Mouse (Mus musculus) heart, embryonic 12.5 days (tissue): ENCODE data around the gene Bend4. TPM values are rescaled to one million over a fixed set of nuclear protein-coding genes. Genes with fewer than 3 reads are reported as not detected.
A peak's percentile ranks its signal among the peaks of the same experiment; 100 is the strongest.

Experiments used
- ATAC-seq: fragments of 200-750 bp; cut with Nextera tagmentation; 2 replicates; pipeline ENCODE4 v1.8.0; 2017; ENCODE audit warnings: moderate TSS enrichment, moderate library complexity; ENCODE audit not compliant: insufficient number of reproducible peaks, low FRiP score
- H3K27ac ChIP-seq: fragments of 300-500 bp; sonication (generic); 2 replicates; pipeline ENCODE4 v1.5.1; 2016; ENCODE audit warnings: mild to moderate bottlenecking, moderate library complexity; ENCODE audit not compliant: poor library complexity, severe bottlenecking
- H3K27me3 ChIP-seq: fragments of 300-500 bp; sonication (generic); replicated peaks from 2 replicates; pipeline ENCODE4 v1.6.1; 2016; ENCODE audit warnings: mild to moderate bottlenecking, moderate library complexity
- H3K36me3 ChIP-seq: fragments of 300-500 bp; sonication (generic); 2 replicates; pipeline ENCODE4 v1.6.1; 2016; ENCODE audit warnings: mild to moderate bottlenecking, moderate library complexity
- H3K4me1 ChIP-seq: fragments of 300-500 bp; sonication (generic); replicated peaks from 2 replicates; pipeline ENCODE4 v1.6.1; 2016; ENCODE audit warnings: mild to moderate bottlenecking
- H3K4me2 ChIP-seq: fragments of 300-500 bp; sonication (generic); 2 replicates; pipeline ENCODE4 v1.6.1; 2016; ENCODE audit warnings: mild to moderate bottlenecking, moderate library complexity
- H3K4me3 ChIP-seq: fragments of 300-500 bp; sonication (generic); 2 replicates; pipeline ENCODE4 v1.5.1; 2016; ENCODE audit warnings: mild to moderate bottlenecking
- H3K9ac ChIP-seq: fragments of 300-500 bp; sonication (generic); 2 replicates; pipeline ENCODE4 v1.6.1; 2016; ENCODE audit warnings: mild to moderate bottlenecking, moderate library complexity
- H3K9me3 ChIP-seq: fragments of 300-500 bp; sonication (generic); replicated peaks from 2 replicates; pipeline ENCODE4 v1.6.1; 2016; ENCODE audit warnings: mild to moderate bottlenecking, moderate library complexity
- WGBS: fragments of 180-500 bp; shearing (Covaris S2); methylation state at CpG from one replicate; pipeline ENCODE4 v1.1.7; 2016; 5-methylcytosine and 5-hydroxymethylcytosine counted together
- polyA plus RNA-seq: library from polyadenylated mRNA; unstranded; fragments of >200 nt; fragmentation: Nextera tagmentation; extraction: Ambion mirVana; gene quantifications from 2 replicates; pipeline ENCODE4 v1.2.1, GENCODE M21; 2016

Bend4 gene
- 19.8 and 20.8 TPM in 2 replicates for polyA plus RNA-seq

DNA sequence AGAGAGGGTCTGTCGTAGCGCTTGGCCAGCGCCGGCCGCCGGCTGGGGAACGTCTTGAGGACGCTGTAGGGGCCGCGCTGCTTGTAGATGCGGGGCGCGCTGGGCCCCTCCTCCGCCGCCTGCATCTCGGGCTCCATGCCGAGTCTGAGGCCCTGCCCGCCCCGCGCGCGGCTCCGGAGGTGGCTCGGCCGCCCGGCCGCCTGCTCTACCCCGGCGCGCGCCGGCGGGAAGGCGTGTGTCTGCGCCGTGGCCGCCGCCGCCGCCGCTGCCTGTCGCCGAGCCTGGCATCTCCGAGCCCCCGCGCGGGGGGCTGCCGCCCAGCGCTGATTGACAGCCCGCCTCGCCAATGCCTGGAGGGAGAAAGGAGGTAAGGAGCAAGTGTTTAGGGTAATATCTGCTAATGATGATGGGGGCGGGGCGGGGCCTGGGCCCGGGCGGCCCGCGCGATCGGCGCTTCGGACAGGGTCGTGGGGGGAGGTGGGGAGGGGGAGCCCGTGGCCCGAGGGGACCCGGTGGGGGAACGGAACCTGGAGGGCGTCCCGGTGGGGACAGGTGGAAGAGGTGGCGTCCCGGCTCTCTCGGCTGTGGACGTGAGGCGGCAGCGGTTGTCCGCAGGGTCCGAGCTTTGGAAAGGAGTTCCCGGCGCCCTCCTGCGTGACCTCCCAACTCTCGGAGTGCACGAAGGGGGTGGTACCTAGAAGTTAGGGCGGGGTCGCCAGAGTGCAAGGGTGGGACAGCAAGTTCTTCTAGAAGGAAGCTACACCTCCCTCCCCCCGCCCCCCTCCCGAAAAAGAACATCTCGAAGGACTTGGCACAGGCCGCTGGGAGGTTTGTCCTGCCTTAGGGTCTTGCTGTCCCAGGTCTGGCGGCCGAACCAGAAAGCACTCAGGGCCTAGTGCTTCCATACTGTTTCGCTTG, at the start of gene Bend4:
Gene Bend4, minus strand, starts transcription at position 868 of the 918 bp plus-strand sequence.
- Histone ChIP-seq H3K36me3 (no peaks in the 10 kb centered on the region), H3K4me3 (peak within 1 kb of the TSS; percentile 84), H3K4me1 (peaks cover 15% of the 10 kb centered on the region), H3K27me3 (no peaks in the 10 kb centered on the region), H3K9ac (peak within 1 kb of the TSS; percentile 89), H3K9me3 (no peaks in the 10 kb centered on the region), H3K4me2 (peak within 1 kb of the TSS; percentile 82), H3K27ac (peak within 1 kb of the TSS; percentile 86)
- WGBS, result 1% methylated on average over 81 of the region's 90 CpGs
- ATAC-seq, result peak; percentile 82

- H3K36me3 ChIP-seq, result no peaks in the 10 kb centered on the region
- H3K4me1 ChIP-seq, result no peaks in the 10 kb centered on the region
- H3K9ac ChIP-seq, result no peak overlapping the region
- H3K9me3 ChIP-seq, result no peaks in the 10 kb centered on the region
- 60% methylated on average over 8 of the region's 8 CpGs for WGBS
- no peak overlapping the region for H3K27ac ChIP-seq
- H3K27me3 ChIP-seq, result no peaks in the 10 kb centered on the region
- no peak overlapping the region for H3K4me2 ChIP-seq
- no peak for ATAC-seq
- H3K4me3 ChIP-seq, result no peak overlapping the region
These were observed 45.6 kb upstream of the Bend4 start for GRCm38 (mm10) chr5:67473723-67474122.

- no peak for ATAC-seq
- H3K27ac ChIP-seq, result no peak overlapping the region
- WGBS, result 68% methylated on average over 5 of the region's 5 CpGs
These were observed 45.0 kb upstream of the Bend4 start for GRCm38 (mm10) chr5:67473094-67473493.

GRCm38 (mm10) chr5:67466866-67467530, 38.9 kb upstream of the Bend4 start:
- Histone ChIP-seq H3K4me2 (no peak overlapping the region), H3K27me3 (no peaks in the 10 kb centered on the region), H3K9me3 (peaks cover 3% of the 10 kb centered on the region; the same call in 1 of the 2 replicates), H3K4me3 (no peak overlapping the region), H3K36me3 (no peaks in the 10 kb centered on the region), H3K9ac (no peak overlapping the region), H3K4me1 (no peaks in the 10 kb centered on the region), H3K27ac (no peak overlapping the region)
- no peak for ATAC-seq
- 82% methylated on average over 15 of the region's 15 CpGs for WGBS

More at GRCm38 (mm10) chr5:67473094-67473493, 45.0 kb upstream of the Bend4 start:
- H3K4me3 ChIP-seq, result no peak overlapping the region
- H3K9me3 ChIP-seq, result no peaks in the 10 kb centered on the region
- H3K36me3 ChIP-seq, result no peaks in the 10 kb centered on the region
- no peaks in the 10 kb centered on the region for H3K4me1 ChIP-seq
- H3K4me2 ChIP-seq, result no peak overlapping the region
- H3K27me3 ChIP-seq, result no peaks in the 10 kb centered on the region
- H3K9ac ChIP-seq, result no peak overlapping the region

- Histone ChIP-seq H3K27ac (no peak overlapping the region), H3K36me3 (no peaks in the 10 kb centered on the region), H3K4me1 (no peaks in the 10 kb centered on the region), H3K9me3 (peaks cover 3% of the 10 kb centered on the region; the same call in 1 of the 2 replicates), H3K27me3 (no peaks in the 10 kb centered on the region), H3K4me2 (no peak overlapping the region), H3K4me3 (no peak overlapping the region), H3K9ac (no peak overlapping the region)
- no peak for ATAC-seq
- WGBS, result 65% methylated on average over 3 of the region's 3 CpGs
These were observed 36.8 kb upstream of the Bend4 start for GRCm38 (mm10) chr5:67464899-67465298.

DNA sequence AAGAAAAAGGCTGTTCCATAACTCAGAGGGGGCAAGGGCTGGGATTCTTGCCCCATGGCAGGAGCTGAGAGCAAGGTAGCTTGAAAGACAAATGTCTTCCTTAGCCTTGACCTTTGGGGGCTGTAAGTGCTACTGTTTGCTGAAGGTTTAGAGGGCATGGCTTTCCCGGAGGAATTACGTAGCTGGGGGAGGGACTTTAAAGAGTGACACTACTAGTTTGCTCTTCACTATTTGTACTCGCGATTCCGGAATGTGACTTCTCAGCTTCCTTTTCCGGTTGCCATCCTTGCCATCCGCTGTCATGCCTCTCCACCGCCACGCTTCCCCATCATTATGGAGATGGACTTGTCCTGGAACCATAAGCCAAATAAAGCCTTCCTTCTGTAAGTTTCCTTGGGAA, 35.5 kb upstream of the Bend4 start:
- H3K27me3 ChIP-seq, result no peaks in the 10 kb centered on the region
- ATAC-seq, result no peak
- H3K4me1 ChIP-seq, result no peaks in the 10 kb centered on the region
- no peak overlapping the region for H3K9ac ChIP-seq
- H3K27ac ChIP-seq, result no peak overlapping the region
- no peak overlapping the region for H3K4me3 ChIP-seq
- 91% methylated on average over 9 of the region's 9 CpGs for whole genome bisulfite sequencing
- H3K36me3 ChIP-seq, result no peaks in the 10 kb centered on the region
- H3K4me2 ChIP-seq, result no peak overlapping the region
- H3K9me3 ChIP-seq, result peaks cover 3% of the 10 kb centered on the region; the same call in 1 of the 2 replicates

DNA sequence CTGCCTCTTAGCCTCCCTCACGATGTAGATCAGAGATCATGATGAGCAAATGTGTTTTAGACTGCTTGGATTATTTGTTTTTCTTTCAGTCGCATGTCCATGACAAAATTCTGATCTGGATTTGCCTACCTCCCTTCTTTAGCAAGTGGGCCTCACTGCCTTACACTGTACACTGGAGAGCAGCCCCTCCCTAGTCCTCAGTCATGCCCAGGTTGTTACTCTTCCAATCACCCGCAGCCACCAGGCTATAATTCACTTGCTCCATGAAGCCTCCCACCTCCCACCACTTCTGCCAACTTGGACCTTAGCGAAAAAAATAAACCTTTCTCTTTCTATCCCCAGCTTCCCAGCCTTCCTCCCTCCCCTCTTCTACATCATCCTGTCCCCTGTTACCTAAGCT, 34.2 kb upstream of the Bend4 start:
- Histone ChIP-seq H3K27me3 (no peaks in the 10 kb centered on the region), H3K4me2 (no peak overlapping the region), H3K36me3 (no peaks in the 10 kb centered on the region), H3K9me3 (peaks cover 3% of the 10 kb centered on the region; the same call in 1 of the 2 replicates), H3K4me1 (no peaks in the 10 kb centered on the region), H3K27ac (no peak overlapping the region), H3K4me3 (no peak overlapping the region), H3K9ac (no peak overlapping the region)
- ATAC-seq, result no peak
- 76% methylated on average over 4 of the region's 4 CpGs for WGBS

GRCm38 (mm10) chr5:67456841-67457240, 28.7 kb upstream of the Bend4 start:
- no peak overlapping the region for H3K4me2 ChIP-seq
- H3K27ac ChIP-seq, result no peak overlapping the region
- H3K27me3 ChIP-seq, result no peaks in the 10 kb centered on the region
- ATAC-seq, result no peak
- H3K9me3 ChIP-seq, result no peaks in the 10 kb centered on the region
- no peak overlapping the region for H3K9ac ChIP-seq
- 76% methylated on average over 4 of the region's 4 CpGs for WGBS
- no peaks in the 10 kb centered on the region for H3K36me3 ChIP-seq
- H3K4me3 ChIP-seq, result no peak overlapping the region
- no peaks in the 10 kb centered on the region for H3K4me1 ChIP-seq

GRCm38 (mm10) chr5:67454282-67454681, 26.2 kb upstream of the Bend4 start:
- no peak overlapping the region for H3K9ac ChIP-seq
- WGBS, result 88% methylated on average over 1 of the region's 1 CpGs
- no peaks in the 10 kb centered on the region for H3K27me3 ChIP-seq
- H3K9me3 ChIP-seq, result no peaks in the 10 kb centered on the region
- no peaks in the 10 kb centered on the region for H3K36me3 ChIP-seq
- H3K4me1 ChIP-seq, result no peaks in the 10 kb centered on the region
- no peak overlapping the region for H3K4me2 ChIP-seq
- H3K4me3 ChIP-seq, result no peak overlapping the region
- ATAC-seq, result no peak
- no peak overlapping the region for H3K27ac ChIP-seq

GRCm38 (mm10) chr5:67449957-67450630, 22.0 kb upstream of the Bend4 start:
- Histone ChIP-seq H3K36me3 (no peaks in the 10 kb centered on the region), H3K4me2 (no peak overlapping the region), H3K9me3 (no peaks in the 10 kb centered on the region), H3K4me3 (no peak overlapping the region), H3K4me1 (0 out of 2 replicates have a peak, but pooled peaks cover 7% of the 10 kb centered on the region), H3K27ac (no peak overlapping the region), H3K9ac (no peak overlapping the region), H3K27me3 (no peaks in the 10 kb centered on the region)
- no peak for ATAC-seq
- 85% methylated on average over 21 of the region's 21 CpGs for WGBS

- Histone ChIP-seq H3K36me3 (no peaks in the 10 kb centered on the region), H3K9me3 (no peaks in the 10 kb centered on the region), H3K27ac (no peak overlapping the region), H3K9ac (no peak overlapping the region), H3K4me1 (peaks cover 27% of the 10 kb centered on the region), H3K27me3 (no peaks in the 10 kb centered on the region), H3K4me3 (no peak overlapping the region), H3K4me2 (no peak overlapping the region)
- no peak for ATAC-seq
- 33% methylated on average over 2 of the region's 2 CpGs for WGBS
These were observed 18.4 kb upstream of the Bend4 start for GRCm38 (mm10) chr5:67446526-67446925.
